Mouse (Mus musculus) liver, postnatal 0 days (tissue): Measurements from ENCODE around the gene Sec22c.

Source experiments
- CTCF ChIP-seq: sonication (generic); IDR thresholded peaks from 2 replicates; pipeline ENCODE4 v1.5.1; 2016; ENCODE audit warnings: antibody characterized with exemption, low read depth
- EP300 ChIP-seq: IDR thresholded peaks from 2 replicates; pipeline ENCODE4 v1.6.1; 2016; ENCODE audit warnings: antibody characterized with exemption, low read depth, mild to moderate bottlenecking

GRCm38 (mm10) chr9:121718792-121719318, 13.6 kb upstream of the Sec22c start, which contains the start of gene Nktr:
- TF ChIP-seq CTCF (peak; percentile 11), EP300 (peak; percentile 54; the same call in 1 of the 2 replicates)
